Mouse (Mus musculus): ENCODE data around the gene Snx30. TPM values are rescaled to one million over a fixed set of nuclear protein-coding genes. Genes with fewer than 3 reads are reported as not detected.
A peak's percentile ranks its signal among the peaks of the same experiment; 100 is the strongest.

Snx30 gene
- total RNA-seq, 2 experiments from 2014 or later = 10.3 to 12.9 TPM

DNA sequence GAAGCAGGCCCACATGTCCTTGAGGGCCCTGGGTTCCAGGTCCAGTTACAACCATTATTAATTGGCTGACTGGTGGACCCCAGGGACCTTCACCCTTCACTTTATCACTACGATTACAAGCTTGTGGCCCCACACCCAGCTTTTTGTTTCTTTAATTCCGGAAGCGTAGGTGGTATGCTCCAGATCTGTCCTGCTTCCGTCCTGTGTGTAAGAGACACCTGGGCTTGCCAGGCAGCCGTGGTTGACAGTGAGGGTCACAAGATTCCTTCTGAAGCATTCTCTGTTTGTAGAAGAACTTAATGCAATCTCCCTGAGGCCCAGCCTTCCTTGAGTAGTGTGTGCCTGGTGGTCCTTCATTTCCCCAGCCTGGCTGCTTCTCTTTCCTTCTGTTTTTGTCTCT, 19.2 kb downstream of the Snx30 start:
- no peak for DNase-seq

DNA sequence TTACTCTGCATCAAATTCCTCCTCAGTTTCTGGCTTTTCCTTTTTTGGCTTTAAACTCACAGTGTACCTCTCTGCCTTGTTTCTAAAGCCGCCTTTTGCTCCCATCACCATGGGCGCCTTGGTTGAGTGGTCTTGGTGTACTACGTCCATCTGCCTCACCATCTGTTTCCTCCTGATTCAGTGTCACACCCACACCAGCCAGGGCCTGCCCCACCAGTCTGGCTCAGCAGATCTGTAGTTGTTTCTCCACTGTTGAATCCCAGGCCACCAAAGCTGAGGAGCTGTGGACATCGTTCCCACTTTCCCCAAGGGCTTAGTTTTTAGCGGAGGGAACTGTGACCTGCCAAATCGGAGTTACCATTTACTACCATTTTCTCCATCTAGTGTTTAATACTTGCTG, 20.0 kb downstream of the Snx30 start:
- DNase-seq = no peak

DNA sequence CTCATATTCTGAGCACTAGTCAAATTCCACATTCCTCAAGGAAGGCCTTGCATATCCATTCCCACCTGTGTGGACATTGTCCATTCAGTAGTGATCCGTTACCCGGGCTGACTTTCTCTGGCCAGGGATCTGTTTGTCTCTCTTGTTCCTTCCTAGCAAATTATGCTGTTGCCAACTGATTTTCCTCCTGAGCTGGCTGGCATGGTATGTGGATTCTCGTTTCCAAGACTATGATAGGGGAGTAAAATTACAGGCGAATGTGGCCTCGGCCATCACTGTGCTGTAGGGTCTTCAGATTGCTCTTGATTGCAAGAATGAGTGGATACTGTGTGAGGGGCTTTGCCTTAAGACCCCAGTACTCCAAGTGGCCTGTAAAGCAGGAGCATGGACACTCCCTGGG, 20.7 kb downstream of the Snx30 start:
- DNase-seq = no peak

DNA sequence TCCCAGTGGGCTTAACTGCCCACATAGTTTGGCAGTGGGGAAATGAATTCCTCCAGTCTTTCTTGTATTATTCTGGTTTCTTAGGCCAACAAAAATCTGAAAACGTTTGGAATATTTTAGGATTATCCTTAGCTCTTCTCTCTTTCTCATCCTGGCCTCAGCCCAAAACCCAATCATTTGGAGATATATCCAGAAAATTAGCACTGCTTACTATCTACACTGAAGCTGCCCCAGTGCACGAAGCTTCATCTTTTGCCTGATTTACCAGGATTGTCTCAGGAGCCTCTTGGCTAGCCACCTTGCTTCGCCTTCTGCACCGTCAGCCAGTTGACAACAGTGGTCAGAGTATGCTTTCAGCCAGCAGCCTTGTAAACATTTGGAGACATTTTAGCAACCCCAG, 23.4 kb downstream of the Snx30 start:
- no peak for DNase-seq

DNA sequence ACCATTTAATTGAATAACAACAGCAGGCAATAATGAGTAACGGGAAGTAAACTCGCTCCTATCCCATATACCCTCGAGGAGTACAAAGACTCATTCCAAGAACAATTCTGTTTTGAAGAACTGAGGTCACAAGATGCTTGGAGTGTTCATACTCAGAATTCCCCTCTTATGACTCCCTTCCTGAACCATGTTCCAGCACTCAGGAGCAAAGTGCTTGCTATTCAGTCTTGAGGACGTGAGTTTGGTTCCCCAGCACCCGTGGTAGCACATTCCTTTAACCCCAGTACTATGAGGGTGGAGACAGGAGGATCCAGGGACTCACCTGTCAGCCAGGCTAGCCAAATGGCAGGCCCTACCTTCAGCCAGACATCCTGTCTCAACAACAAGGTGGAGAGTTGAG, 25.4 kb downstream of the Snx30 start:
- no peak for DNase-seq

DNA sequence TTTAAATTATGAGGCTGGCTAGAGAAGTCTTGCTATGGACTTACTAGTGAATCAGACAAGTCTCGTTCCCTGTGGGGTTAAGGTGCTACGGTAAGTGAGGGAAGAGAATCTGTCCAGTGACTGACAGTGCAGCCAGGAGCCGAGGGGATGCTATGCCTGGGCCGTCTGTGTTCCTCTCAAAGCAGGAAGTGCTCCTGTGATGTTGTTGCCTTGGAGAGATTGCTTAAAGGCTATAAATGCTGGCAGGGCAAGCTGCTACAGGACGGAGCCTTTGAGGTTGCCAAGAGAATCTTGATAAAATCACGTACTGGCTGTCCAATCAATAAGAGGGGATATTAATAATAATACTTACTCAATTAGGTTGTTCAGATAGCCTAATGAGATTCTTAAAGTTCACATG, 27.2 kb downstream of the Snx30 start:
- DNase-seq = no peak

DNA sequence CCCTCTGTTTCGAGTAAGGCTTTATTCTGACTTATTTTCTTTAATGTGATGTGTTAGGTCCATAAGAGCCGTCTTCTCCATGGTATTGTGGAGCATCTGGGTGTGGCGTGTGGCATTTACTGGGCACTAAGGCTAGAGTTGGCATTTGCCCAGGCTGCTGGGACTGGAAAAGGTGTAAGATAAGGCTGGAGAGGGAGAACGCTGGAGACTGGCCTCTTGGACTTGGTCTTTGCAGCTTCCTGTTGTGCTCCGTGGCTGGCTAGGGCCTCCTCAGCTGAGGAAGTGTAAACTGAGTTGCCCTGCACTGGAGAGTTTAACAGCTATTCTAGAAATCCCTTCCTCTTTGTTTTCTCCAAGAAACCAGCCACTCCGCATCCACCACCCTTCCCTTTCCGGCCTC, 32.0 kb downstream of the Snx30 start:
- peak; percentile 62 for DNase-seq

DNA sequence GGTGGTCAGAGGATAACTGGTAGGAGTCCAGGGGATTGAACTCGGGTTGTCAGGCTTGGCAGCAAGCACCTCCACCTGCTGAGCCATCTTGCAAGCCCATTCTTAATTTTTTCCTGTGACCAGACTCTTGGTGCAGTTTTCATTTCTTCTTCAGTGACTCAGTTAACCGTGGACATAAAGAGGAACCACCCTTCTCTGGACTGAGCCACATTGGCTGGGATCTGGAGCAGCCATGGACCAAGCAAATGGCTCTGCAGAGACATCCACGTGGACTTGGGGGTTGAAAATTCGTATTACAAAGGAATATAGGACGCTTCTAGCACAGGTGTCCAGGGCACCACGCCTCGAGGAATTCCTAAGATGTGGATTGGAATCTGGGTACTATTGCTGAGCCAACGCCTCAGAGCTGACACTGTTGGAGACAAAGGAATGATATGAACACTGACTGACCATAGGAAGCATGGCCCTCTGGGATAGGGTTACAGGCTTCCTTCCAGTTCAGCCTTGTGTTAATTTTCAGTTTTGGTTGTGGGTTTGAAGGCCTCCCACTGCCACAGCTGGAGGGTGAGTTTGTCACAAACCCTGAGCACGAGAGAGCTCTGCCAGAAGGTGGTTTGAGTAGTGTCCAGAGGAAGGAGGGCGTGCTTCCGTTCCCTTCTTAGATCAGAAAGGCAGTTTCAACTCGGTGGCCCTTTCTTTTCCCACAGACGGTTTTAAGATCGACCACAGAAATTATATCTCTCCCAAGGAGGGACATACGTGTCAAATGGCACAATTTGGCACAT, 39.0 kb downstream of the Snx30 start:
- no peak for DNase-seq

DNA sequence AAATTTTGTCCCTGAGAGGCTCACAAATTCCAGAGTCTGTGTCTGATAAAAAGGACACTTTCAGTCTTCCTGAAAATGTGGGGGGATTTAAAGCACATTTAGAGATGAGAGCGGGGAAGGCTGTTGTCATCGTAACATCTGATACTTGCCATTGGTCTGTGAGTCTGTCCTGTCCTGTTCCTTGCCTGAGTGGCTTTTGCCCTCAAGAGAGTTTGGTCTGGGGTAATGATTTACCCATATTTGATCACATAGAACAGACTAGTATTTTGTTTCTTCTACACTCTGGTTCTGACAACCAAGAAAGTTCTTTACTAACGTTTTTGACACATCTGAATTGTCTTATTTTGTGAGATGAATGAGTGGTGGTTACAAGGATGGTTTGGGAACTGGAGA, 39.6 kb downstream of the Snx30 start:
- DNase-seq = no peak

DNA sequence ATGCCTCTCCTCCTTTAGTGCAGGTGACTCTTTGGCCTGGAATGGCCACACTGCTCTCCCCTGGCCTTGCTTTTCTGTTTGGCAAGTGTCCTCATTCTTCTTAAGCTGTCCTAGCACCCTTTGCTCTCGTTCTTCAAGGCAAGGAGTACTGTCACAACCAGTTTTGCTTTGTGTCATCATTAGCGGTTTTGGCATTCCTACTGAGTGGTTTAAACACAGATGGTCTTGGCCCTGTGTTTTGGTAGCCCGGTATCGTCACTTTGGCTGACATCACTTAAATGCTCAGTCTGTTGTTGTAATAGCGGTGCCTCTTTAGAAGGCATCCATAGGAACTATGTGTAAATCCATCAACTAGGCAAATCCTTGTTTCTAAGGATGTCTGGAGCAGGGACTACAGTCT, 41.8 kb downstream of the Snx30 start:
- DNase-seq = no peak

DNA sequence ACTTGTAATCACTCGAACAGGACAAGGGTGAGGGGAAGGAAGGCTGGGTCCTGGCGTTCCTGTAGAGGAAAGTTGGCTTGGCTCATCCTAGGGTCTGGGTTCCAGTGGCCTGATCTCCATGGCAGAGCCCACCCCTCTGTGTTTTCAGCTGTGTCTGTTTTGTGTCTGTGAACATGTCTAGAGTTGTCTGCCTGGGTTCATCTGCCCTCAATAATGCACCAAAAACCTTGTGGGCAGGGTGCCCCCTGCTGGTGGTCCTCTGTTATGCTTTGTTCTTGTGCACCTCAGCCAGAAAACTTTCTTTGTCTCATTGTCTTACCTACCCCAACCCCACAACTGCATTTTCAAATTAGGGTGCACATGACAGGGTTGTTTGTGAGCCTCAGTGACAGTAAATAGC, 44.5 kb downstream of the Snx30 start:
- DNase-seq = peak; percentile 82

DNA sequence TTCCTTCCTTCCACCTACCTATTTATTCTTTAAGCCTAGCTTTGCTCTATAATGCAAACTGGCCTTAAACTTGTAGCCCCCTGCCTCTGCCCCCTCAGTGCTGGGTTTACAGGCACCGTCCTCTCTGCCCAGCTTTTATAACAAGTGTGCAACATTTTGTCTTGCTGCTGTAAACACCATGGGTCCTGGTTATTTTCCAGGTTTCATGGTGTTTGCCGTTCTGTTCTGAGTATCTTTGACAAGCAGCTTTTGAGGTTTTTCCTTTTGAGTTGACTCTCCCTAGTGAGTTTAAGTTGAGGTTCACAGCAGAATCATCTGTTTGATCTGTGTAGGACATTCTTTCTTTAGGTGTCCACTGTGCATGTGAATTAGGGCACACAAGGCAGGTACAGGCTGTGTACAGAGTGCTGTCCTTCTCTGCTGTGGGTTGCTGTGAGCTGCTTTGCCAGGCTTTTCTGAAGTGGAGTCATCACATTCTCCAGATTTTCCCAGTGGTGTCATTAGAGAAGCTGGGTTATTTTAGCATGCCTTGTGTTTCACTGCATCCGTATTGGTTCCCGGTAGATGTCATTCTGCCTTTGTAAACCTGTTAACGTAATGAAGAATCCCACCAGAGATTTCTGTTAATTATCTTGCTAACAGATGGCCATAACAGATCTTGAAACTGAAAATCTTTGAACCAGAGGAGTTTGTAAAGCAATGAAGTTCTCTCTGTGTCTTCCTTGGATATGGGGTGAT, 45.4 kb downstream of the Snx30 start:
- DNase-seq = no peak

DNA sequence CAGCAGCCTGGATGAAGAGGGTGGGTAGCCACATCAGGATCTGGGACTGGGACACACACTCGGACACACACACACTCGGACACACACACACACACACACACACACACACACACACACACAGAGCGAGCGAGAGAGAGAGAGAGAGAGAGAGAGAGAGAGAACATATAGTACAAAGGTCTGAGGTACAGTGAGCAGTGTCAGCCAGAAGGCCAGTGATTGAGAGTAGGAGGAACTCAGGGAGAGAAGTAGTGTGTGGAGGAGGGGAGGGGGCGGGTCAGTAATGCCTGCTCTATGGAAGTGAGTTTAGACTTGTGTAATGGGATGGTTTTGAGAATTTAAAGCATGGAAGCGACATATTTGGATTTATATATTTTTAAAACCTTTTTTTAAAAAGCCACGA, 47.5 kb downstream of the Snx30 start:
- no peak for DNase-seq

DNA sequence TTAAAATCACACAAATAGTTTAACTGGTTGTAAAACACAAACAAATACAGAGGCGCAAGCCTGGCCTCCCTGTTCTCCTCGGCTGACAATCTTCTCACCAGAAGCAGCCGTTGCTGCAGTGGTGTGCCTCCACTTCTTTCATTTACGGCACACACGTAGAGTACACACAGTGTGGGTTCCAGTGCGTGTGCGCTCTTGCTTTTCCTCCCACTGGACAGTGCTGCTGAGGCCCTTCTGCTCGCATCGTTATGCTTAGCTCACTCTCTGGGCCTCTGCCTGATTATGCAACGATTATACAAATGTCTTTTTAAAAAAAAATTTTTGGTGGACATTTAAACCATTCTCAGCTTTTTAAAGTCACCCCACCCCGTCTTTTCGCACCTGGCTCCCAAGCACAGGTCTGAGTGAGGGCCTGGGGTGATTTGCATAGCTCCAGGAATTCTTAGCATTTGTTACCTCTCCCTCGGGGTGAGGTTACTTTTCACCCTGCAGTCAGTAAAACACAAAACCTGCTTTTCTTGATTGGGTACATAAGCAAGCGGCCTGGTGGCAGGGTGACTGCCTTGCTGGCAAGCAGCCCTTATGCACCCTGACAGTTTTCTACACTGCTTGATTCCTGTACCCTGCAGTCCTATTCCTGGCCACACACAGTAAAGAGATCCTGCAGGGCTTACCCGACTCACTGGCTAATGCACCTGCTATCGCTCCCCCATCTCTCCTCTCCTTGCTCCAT, 54.2 kb downstream of the Snx30 start:
- DNase-seq = no peak

DNA sequence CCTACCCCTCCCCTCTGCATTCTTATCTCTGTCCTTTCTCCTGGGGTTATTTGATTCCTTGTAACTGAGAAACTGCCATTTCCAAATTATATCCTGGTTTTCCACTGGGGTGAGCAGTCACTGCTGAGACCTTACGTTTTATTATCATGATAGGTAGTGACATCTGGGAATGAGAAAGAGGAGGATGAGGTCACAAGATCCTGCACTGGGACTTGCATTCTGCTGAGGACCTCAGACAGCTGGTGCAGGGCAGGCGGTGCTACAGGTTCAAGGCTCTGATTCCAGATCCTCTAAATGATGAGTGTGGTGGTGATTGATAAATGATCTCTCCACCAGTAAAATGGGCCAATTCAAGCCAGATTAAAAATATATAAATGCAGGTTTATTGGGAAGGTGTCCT, 54.8 kb downstream of the Snx30 start:
- DNase-seq = no peak

DNA sequence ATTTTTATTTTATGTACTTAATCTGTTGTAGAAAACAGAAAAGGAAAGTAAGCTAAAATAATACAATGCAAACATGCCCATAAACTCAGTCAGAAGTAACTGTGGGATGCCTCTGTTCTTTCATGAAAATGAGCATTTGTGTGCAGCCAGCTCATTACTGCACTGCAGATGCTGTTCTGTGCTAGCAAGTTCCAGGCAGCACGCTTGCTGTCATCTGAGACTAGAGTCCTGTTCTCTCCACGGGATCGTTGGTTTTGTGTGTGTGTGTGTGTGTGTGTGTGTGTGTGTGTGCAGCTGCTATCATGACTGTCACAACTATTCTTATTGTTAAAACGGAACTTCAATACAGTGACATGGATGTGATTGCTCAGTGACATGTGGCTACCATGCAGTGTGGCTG, 56.2 kb downstream of the Snx30 start:
- DNase-seq = no peak

DNA sequence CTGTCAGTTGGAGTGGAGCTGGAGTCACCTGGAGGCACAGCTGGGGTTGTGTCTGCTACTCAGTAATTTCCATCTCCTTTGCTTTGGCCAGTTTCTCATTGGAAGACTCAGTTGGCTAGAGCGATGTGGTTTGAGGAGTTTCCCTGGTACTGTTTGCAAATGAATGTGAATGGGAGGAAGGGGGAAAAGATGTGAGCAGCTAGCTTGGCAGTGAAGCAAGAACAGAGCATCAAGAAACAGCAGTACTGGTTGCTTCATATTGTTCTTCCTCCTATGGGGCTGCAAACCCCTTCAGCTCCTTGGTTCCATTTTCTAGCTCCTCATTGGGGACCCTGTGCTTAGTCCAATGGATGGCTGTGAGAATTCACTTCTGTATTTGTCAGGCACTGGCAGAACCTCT, 56.7 kb downstream of the Snx30 start:
- DNase-seq = no peak

DNA sequence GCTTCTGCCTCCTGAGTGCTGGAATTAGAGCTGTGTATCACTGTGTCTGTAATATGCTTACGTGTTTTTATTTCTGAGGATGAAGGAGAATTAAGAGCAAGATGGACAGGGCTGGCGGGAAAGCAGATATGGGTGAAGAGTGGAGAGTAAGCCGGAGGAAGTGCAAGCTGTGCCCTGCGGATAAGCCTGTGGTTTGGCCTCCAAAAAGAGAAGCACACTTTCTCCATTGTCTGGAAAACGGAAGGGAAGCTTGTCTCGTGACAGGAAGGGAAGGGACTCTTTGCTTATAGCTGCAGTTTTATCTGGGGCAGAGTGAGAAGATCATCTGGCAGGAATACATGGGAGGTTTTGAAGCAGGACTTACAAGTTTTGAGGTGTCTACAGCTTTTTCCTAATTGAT, 58.2 kb downstream of the Snx30 start:
- DNase-seq = peak; percentile 19

DNA sequence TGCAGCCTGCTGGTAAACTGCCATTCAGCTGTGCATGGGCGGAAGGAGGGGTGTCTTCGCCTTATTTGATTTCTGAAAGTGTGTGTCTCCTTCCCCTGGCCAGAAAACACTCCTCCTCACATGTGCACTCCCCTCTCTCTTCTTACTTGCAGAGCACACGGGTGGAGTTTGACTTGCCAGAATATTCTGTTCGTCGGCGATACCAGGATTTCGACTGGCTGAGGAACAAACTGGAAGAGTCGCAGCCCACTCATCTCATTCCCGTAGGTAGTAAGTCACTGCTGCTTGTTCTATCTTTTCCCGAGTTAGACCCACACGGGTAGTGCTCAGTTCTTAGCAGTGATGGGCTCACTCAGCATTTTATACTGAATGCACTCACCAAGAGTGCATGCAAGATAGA, 62.4 kb downstream of the Snx30 start:
- DNase-seq = no peak

DNA sequence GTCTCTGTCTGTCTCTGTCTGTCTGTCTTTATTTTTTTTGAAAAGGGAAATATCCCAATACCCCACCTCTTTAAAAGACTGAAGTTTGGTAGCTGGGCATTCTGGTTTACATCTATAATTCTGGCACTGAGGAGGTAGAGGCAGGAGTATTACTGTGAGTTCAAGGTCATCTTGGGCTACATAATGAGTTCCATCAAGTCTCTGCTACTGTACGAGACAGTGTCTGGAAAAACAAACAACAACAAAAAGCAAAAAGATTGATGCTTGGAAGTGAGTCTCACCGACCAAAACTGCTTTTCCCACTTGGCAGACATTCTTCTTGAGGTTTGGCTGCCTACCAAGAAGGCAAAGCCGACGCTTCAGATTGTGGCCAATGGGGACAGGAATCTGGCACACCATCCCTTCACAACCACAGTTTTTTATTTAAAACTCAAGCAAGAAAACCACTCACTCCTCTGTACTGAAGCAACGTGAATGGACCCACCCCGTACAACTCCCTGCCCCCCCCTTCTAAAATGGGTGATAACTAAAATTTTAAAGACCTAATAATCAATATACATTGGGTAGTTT, 63.9 kb downstream of the Snx30 start:
- peak; percentile 48 for DNase-seq

DNA sequence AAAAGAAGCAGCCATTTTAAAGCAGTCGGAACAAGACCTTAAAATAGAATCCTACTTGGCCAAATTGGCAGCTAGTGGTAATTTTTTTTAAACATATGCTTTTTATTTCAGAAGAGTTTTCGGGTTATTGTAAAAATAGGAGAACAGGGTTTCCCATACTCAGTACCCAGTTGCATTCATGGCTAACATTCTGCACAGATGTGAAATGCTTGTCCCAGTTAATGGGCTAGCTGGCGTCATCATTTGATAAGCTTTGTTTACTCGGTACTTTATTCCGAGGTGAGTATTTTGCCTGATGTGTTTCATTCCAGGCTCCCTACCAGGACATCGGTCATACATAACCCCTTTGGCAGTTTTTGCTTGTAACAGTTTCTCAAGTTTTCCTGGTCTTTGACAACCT, 64.8 kb downstream of the Snx30 start:
- DNase-seq = no peak

DNA sequence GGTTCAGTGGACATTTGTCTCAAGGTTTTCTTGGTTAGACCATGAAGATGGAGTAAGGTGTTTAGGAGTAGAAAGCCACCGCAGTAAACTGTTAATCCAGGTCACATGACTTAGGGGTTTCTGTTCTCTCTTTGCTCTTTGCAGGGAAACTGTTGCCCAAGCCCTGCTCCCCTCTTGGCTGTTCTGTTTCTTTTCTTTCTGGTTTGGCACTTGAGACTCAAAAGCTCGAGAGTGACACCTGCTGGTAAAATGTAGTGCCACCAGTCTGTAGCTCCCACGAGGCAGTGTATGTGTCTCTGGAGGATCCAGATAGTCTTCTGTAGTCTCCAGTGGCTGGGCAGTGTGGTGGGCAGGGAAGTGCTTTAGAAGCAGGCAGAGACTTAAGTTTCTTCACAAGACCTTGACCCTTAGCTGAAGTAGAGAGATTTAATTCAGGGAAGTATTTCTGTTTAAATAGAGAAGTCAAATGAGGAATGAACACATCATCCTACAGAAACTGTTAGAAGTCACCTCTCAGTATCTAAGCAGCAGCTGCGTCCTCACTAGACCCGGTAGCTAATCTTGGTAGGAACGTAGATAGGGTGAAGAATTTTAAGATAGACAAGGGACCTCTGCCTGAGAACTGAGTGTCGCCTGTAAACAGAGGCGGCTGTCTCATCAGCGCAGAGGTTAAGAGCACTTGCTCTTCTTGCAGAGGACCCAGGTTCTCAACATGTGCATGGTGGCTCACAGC, 65.4 kb downstream of the Snx30 start:
- DNase-seq = peak; percentile 87

DNA sequence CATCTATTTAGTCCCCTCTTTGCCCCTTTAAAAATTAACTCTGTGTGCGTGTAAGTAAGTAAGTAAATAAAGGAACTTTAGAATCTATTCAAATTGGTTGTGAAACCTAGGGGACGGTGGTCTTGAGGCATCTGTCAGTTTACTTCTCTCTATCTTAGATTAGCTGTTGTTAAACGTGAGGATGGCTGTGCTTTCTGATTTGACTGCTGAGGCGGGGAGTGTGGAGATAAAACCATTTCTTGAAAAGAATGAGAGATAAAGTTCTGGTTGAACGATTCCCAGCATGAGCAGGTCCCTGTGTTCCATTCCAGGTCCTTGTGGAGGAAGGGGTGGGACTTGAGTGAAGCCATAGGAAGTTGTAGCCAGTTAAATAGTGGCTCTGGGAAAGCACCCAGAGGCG, 67.6 kb downstream of the Snx30 start:
- DNase-seq = no peak
